Mouse (Mus musculus): Measurements from ENCODE around the gene Fibcd1. TPM values are rescaled to one million over a fixed set of nuclear protein-coding genes. Genes with fewer than 3 reads are reported as not detected.
A peak's percentile ranks its signal among the peaks of the same experiment; 100 is the strongest.

Gene Fibcd1
- total and polyA plus RNA-seq, 2 experiments from 2014 or later: not detected

DNA sequence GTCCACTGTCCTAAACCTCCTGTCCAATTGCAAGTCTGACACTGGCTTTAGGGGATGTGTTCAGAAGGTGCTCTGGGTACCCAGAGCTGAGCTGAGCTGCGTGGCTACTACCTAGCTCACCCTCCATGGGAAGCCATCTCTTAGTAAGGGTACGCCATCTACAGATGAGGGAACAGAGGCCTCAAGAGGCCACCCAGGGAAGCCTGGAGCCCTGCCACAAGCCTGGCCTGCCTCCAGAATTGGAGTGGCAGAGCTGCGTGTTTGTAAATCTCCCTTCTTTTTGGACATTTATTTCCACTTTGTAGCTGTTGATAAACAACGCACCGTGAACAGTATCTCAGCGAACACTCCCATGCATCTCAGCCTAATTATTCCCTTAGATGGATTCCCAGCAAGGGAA, 11.4 kb upstream of the Fibcd1 start:
- Histone ChIP-seq H3K27me3 (ENCODE audit: control insufficient read depth, insufficient read depth, low read length) (peaks cover 20% of the 10 kb centered on the region; the same call in 1 of the 2 replicates), H3K9me3 (replicated peaks; ENCODE audit: control insufficient read depth, low read length) (no peaks in the 10 kb centered on the region), H3K9ac (replicated peaks; ENCODE audit: low read depth, low read length) (no peak overlapping the region), H3K27ac (ENCODE audit: low read depth) (no peak overlapping the region), H3K4me3 (ENCODE audit: low read depth, low read length) (no peak overlapping the region), H3K4me1 (ENCODE audit: control insufficient read depth, insufficient read depth) (no peaks in the 10 kb centered on the region), H3K4me2 (ENCODE audit: low read depth, low read length) (no peak overlapping the region), H3K36me3 (replicated peaks; ENCODE audit: control insufficient read depth, insufficient read depth, low read length) (no peaks in the 10 kb centered on the region)
- DNase-seq (ENCODE audit: low spot score) (no peak), ATAC-seq (ENCODE audit: insufficient read depth, low read depth) (no peak)
- 43% methylated on average over 6 of the region's 6 CpGs for WGBS
- no peak for TF ChIP-seq EP300 (IDR thresholded peaks at IDR 0.05; ENCODE audit: low read depth)
- no peak for TF ChIP-seq CTCF (IDR thresholded peaks at IDR 0.05; ENCODE audit: low read depth)

- DNase-seq (ENCODE audit: low spot score) (no peak), ATAC-seq (ENCODE audit: insufficient read depth, low read depth) (no peak)
- Histone ChIP-seq H3K9me3 (replicated peaks; ENCODE audit: control insufficient read depth, low read length) (no peaks in the 10 kb centered on the region), H3K4me1 (ENCODE audit: control insufficient read depth, insufficient read depth) (no peaks in the 10 kb centered on the region), H3K4me2 (ENCODE audit: low read depth, low read length) (no peak overlapping the region), H3K4me3 (ENCODE audit: low read depth, low read length) (no peak overlapping the region), H3K36me3 (replicated peaks; ENCODE audit: control insufficient read depth, insufficient read depth, low read length) (no peaks in the 10 kb centered on the region), H3K27ac (ENCODE audit: low read depth) (no peak overlapping the region), H3K9ac (replicated peaks; ENCODE audit: low read depth, low read length) (no peak overlapping the region), H3K27me3 (ENCODE audit: control insufficient read depth, insufficient read depth, low read length) (peaks cover 20% of the 10 kb centered on the region; the same call in 1 of the 2 replicates)
- 77% methylated on average over 8 of the region's 8 CpGs for WGBS
- TF ChIP-seq CTCF (IDR thresholded peaks at IDR 0.05; ENCODE audit: low read depth) (no peak), EP300 (IDR thresholded peaks at IDR 0.05; ENCODE audit: low read depth) (no peak)
Observed at GRCm38 (mm10) chr2:31855991-31856390, 10.2 kb upstream of the Fibcd1 start.

DNA sequence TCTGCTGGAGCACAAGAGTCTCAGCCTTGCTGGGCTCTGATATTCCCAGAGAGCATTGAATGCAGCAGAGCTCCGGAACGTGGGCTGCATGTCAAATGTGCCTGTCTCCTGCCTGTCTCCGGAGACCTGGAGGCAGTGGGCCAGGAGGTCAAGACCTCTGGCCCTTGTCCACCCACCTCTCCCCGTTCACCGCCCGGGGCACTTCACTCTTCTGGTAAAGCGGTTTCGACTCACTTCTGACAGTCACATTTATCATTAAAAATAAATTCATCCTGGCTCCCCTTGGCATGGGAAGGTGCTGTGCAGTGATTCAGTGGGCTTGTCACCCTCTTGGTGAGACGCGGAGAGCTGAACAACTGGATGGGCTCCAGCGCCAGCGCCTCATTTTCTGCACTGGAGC, 4.3 kb upstream of the Fibcd1 start:
- Histone ChIP-seq H3K4me2 (ENCODE audit: low read depth, low read length) (no peak overlapping the region), H3K27me3 (ENCODE audit: control insufficient read depth, insufficient read depth, low read length) (peaks cover 36% of the 10 kb centered on the region), H3K27ac (ENCODE audit: low read depth) (no peak overlapping the region), H3K4me3 (ENCODE audit: low read depth, low read length) (no peak overlapping the region), H3K4me1 (ENCODE audit: control insufficient read depth, insufficient read depth) (peaks cover 10% of the 10 kb centered on the region), H3K9me3 (replicated peaks; ENCODE audit: control insufficient read depth, low read length) (no peaks in the 10 kb centered on the region), H3K36me3 (replicated peaks; ENCODE audit: control insufficient read depth, insufficient read depth, low read length) (no peaks in the 10 kb centered on the region), H3K9ac (replicated peaks; ENCODE audit: low read depth, low read length) (no peak overlapping the region)
- WGBS: 48% methylated on average over 12 of the region's 12 CpGs
- no peak for TF ChIP-seq EP300 (IDR thresholded peaks at IDR 0.05; ENCODE audit: low read depth)
- no peak for TF ChIP-seq CTCF (IDR thresholded peaks at IDR 0.05; ENCODE audit: low read depth)
- DNase-seq (ENCODE audit: low spot score): no peak
- ATAC-seq (ENCODE audit: insufficient read depth, low read depth): no peak

GRCm38 (mm10) chr2:31847908-31848307, 2.1 kb upstream of the Fibcd1 start:
- H3K9me3 ChIP-seq (replicated peaks; ENCODE audit: control insufficient read depth, low read length): no peaks in the 10 kb centered on the region
- H3K27ac ChIP-seq (ENCODE audit: low read depth): no peak overlapping the region
- no peaks in the 10 kb centered on the region for H3K36me3 ChIP-seq (replicated peaks; ENCODE audit: control insufficient read depth, insufficient read depth, low read length)
- H3K4me3 ChIP-seq (ENCODE audit: low read depth, low read length): no peak overlapping the region
- peaks cover 55% of the 10 kb centered on the region for H3K27me3 ChIP-seq (ENCODE audit: control insufficient read depth, insufficient read depth, low read length)
- TF ChIP-seq EP300 (IDR thresholded peaks at IDR 0.05; ENCODE audit: low read depth) (no peak), CTCF (IDR thresholded peaks at IDR 0.05; ENCODE audit: low read depth) (peak; percentile 49)
- WGBS: 8% methylated on average over 6 of the region's 6 CpGs
- H3K4me2 ChIP-seq (ENCODE audit: low read depth, low read length): no peak overlapping the region
- H3K9ac ChIP-seq (replicated peaks; ENCODE audit: low read depth, low read length): no peak overlapping the region
- ATAC-seq (ENCODE audit: insufficient read depth, low read depth) (0 out of 2 replicates have a peak, but pooled peaks have one; percentile 10), DNase-seq (ENCODE audit: low spot score) (no peak)
- H3K4me1 ChIP-seq (ENCODE audit: control insufficient read depth, insufficient read depth): peaks cover 10% of the 10 kb centered on the region

DNA sequence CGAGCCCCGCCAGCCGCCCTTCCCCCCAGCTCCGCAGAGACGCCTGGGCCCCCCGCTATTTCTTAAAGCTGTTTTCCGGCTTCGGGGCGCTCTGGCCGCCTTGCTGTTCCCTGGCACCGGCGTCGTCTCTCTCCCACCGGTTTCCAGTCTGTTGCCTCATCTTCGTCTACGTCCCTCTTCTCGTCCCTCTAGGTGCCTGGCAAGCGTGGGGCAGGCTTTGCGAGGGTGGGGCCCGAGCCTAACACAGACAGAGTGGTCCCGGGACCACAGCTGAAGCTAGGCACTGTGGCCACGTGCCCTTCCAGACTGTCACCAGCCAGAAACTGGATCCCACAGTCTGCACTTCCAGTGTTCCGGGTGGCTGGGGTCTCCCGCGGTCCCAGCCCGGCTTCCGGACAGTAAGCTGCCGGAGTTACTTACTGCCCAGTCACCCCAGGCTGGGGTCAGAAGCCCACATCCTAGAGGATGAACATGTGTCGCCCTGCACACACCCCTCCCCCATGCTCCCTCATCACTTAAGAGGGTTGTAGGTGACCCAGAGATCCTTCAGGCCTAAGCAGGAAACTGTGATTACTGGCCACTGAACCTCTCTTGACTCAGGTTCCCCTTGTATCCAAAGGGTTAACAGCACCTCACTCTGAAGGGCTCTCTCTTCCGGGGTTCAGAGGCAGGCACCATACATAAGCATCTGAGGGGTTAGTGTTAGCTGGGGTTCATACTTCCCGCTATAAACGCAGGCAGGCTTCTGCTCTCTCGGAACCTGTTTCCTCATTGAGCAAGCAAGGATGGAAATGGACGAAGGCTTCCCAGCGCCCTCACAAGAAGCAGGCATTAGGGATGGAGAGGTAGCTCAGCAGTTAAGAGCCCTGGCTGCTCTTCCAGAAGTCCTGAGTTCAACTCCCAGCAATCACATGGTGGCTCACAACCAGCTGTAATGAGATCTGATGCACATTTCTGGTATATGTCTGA, 1.2 kb upstream of the Fibcd1 start:
- Histone ChIP-seq H3K36me3 (replicated peaks; ENCODE audit: control insufficient read depth, insufficient read depth, low read length) (no peaks in the 10 kb centered on the region), H3K4me2 (ENCODE audit: low read depth, low read length) (peak overlapping the region; percentile 97), H3K4me1 (ENCODE audit: control insufficient read depth, insufficient read depth) (peaks cover 10% of the 10 kb centered on the region), H3K27me3 (ENCODE audit: control insufficient read depth, insufficient read depth, low read length) (peaks cover 58% of the 10 kb centered on the region), H3K4me3 (ENCODE audit: low read depth, low read length) (peak overlapping the region; percentile 59), H3K27ac (ENCODE audit: low read depth) (no peak overlapping the region), H3K9ac (replicated peaks; ENCODE audit: low read depth, low read length) (0 out of 2 replicates have a peak overlapping the region, but pooled peaks have one; percentile 14), H3K9me3 (replicated peaks; ENCODE audit: control insufficient read depth, low read length) (no peaks in the 10 kb centered on the region)
- TF ChIP-seq EP300 (IDR thresholded peaks at IDR 0.05; ENCODE audit: low read depth) (no peak), CTCF (IDR thresholded peaks at IDR 0.05; ENCODE audit: low read depth) (no peak)
- DNase-seq (ENCODE audit: low spot score) (no peak), ATAC-seq (ENCODE audit: insufficient read depth, low read depth) (no peak)
- 4% methylated on average over 35 of the region's 35 CpGs for WGBS
